Mouse (Mus musculus) liver, embryonic 16.5 days (tissue): Measurements from ENCODE around the gene Ccdc152. TPM values are rescaled to one million over a fixed set of nuclear protein-coding genes. Genes with fewer than 3 reads are reported as not detected.

Source experiments
- ATAC-seq: fragments of 200-750 bp; cut with Nextera tagmentation; 2 replicates; pipeline ENCODE4 v1.8.0; 2017; ENCODE audit warnings: low read depth, mild to moderate bottlenecking, moderate number of reproducible peaks, moderate library complexity
- H3K27ac ChIP-seq: fragments of 300-500 bp; sonication (generic); 2 replicates; pipeline ENCODE4 v1.5.1; 2014; ENCODE audit warnings: mild to moderate bottlenecking, low read length
- H3K27me3 ChIP-seq: fragments of 300-500 bp; sonication (generic); 2 replicates; pipeline ENCODE4 v1.6.1; 2014; ENCODE audit warnings: low read depth, low read length, mixed read lengths; ENCODE audit not compliant: control insufficient read depth, insufficient read depth
- H3K36me3 ChIP-seq: fragments of 300-500 bp; sonication (generic); 2 replicates; pipeline ENCODE4 v1.6.1; 2014; ENCODE audit warnings: mild to moderate bottlenecking; ENCODE audit not compliant: control insufficient read depth, insufficient read depth
- H3K4me1 ChIP-seq: fragments of 300-500 bp; sonication (generic); 2 replicates; pipeline ENCODE4 v1.6.1; 2014; ENCODE audit warnings: low read depth, low read length, mixed read lengths; ENCODE audit not compliant: control insufficient read depth
- H3K4me2 ChIP-seq: fragments of 300-500 bp; sonication (generic); 2 replicates; pipeline ENCODE4 v1.6.1; 2014; ENCODE audit warnings: low read depth, low read length, mixed read lengths
- H3K4me3 ChIP-seq: fragments of 300-500 bp; sonication (generic); 2 replicates; pipeline ENCODE4 v1.5.1; 2014; ENCODE audit warnings: low read depth, mild to moderate bottlenecking, low read length
- H3K9ac ChIP-seq: fragments of 300-500 bp; sonication (generic); 2 replicates; pipeline ENCODE4 v1.6.1; 2014; ENCODE audit warnings: low read depth, low read length
- H3K9me3 ChIP-seq: fragments of 300-500 bp; sonication (generic); replicated peaks from 2 replicates; pipeline ENCODE4 v1.6.1; 2016; ENCODE audit warnings: low read length; ENCODE audit not compliant: control insufficient read depth
- WGBS: fragments of 180-500 bp; shearing (Covaris S2); extraction: QIAGEN DNeasy Blood & Tissue Kit; methylation state at CpG from one replicate; pipeline ENCODE4 v1.1.7; 2014; ENCODE audit not compliant: insufficient replicate concordance; 5-methylcytosine and 5-hydroxymethylcytosine counted together
- polyA plus RNA-seq: library from polyadenylated mRNA; unstranded; fragments of >200 nt; fragmentation: Nextera tagmentation; extraction: Ambion mirVana; gene quantifications from 2 replicates; pipeline ENCODE4 v1.2.1, GENCODE M21; 2015

Gene Ccdc152
- polyA plus RNA-seq, 1 experiment from 2014 or later: 0.98 TPM

GRCm38 (mm10) chr15:3290435-3290834, 12.9 kb downstream of the Ccdc152 start:
- 65% methylated on average over 3 of the region's 3 CpGs for WGBS
- no peak overlapping the region for H3K4me2 ChIP-seq
- no peak overlapping the region for H3K9ac ChIP-seq
- no peaks in the 10 kb centered on the region for H3K9me3 ChIP-seq
- no peaks in the 10 kb centered on the region for H3K36me3 ChIP-seq
- H3K27ac ChIP-seq: no peak overlapping the region
- H3K4me1 ChIP-seq: no peaks in the 10 kb centered on the region
- H3K27me3 ChIP-seq: no peaks in the 10 kb centered on the region
- no peak for ATAC-seq
- no peak overlapping the region for H3K4me3 ChIP-seq

- H3K4me1 ChIP-seq: no peaks in the 10 kb centered on the region
- no peaks in the 10 kb centered on the region for H3K27me3 ChIP-seq
- H3K36me3 ChIP-seq: no peaks in the 10 kb centered on the region
- H3K4me3 ChIP-seq: no peak overlapping the region
- no peak overlapping the region for H3K4me2 ChIP-seq
- H3K9me3 ChIP-seq: no peaks in the 10 kb centered on the region
- no peak for ATAC-seq
- no peak overlapping the region for H3K9ac ChIP-seq
- no peak overlapping the region for H3K27ac ChIP-seq
Observed at GRCm38 (mm10) chr15:3286032-3286431, 17.3 kb downstream of the Ccdc152 start.

- ATAC-seq: peak; percentile 57
- Histone ChIP-seq H3K4me1 (no peaks in the 10 kb centered on the region), H3K27ac (no peak overlapping the region), H3K36me3 (peaks cover 5% of the 10 kb centered on the region), H3K9me3 (no peaks in the 10 kb centered on the region), H3K4me3 (no peak overlapping the region), H3K4me2 (no peak overlapping the region), H3K27me3 (no peaks in the 10 kb centered on the region), H3K9ac (no peak overlapping the region)
- 54% methylated on average over 1 of the region's 1 CpGs for WGBS
Observed at GRCm38 (mm10) chr15:3281737-3282136, 21.6 kb downstream of the Ccdc152 start.

GRCm38 (mm10) chr15:3281216-3281615, 22.1 kb downstream of the Ccdc152 start:
- H3K9ac ChIP-seq: no peak overlapping the region
- H3K27me3 ChIP-seq: no peaks in the 10 kb centered on the region
- no peak overlapping the region for H3K4me3 ChIP-seq
- peaks cover 5% of the 10 kb centered on the region for H3K36me3 ChIP-seq
- H3K9me3 ChIP-seq: no peaks in the 10 kb centered on the region
- H3K4me2 ChIP-seq: no peak overlapping the region
- no peak overlapping the region for H3K27ac ChIP-seq
- ATAC-seq: peak; percentile 49
- H3K4me1 ChIP-seq: no peaks in the 10 kb centered on the region

- Histone ChIP-seq H3K9me3 (no peaks in the 10 kb centered on the region), H3K27me3 (no peaks in the 10 kb centered on the region), H3K27ac (no peak overlapping the region), H3K4me1 (no peaks in the 10 kb centered on the region), H3K4me3 (no peak overlapping the region), H3K9ac (no peak overlapping the region), H3K36me3 (peaks cover 5% of the 10 kb centered on the region), H3K4me2 (no peak overlapping the region)
- ATAC-seq: no peak
- 67% methylated on average over 7 of the region's 7 CpGs for WGBS
Observed at GRCm38 (mm10) chr15:3279242-3279641, 24.1 kb downstream of the Ccdc152 start.

DNA sequence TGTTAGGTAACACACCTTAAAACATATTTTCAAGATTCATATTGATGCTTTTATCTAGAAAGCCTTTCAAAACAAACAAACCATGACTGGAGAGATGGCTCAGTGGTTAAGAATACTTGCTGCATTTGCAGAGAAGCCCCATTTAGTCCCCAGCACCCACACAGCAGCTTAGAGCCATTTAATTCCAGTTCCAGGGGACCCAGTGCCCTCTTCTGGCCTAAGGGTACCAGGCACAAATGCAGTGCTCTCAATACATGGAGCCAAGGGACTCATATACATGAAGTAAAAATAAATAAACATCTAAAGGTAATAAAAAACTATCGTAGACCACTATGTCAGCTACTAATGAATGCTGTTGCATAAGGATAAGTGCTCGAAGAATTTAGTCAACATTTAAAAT, 25.9 kb downstream of the Ccdc152 start:
- 63% methylated on average over 2 of the region's 2 CpGs for WGBS
- Histone ChIP-seq H3K4me1 (no peaks in the 10 kb centered on the region), H3K9me3 (no peaks in the 10 kb centered on the region), H3K27ac (no peak overlapping the region), H3K27me3 (no peaks in the 10 kb centered on the region), H3K9ac (no peak overlapping the region), H3K4me3 (no peak overlapping the region), H3K36me3 (peaks cover 5% of the 10 kb centered on the region), H3K4me2 (no peak overlapping the region)
- ATAC-seq: no peak

GRCm38 (mm10) chr15:3273191-3273590, 30.1 kb downstream of the Ccdc152 start:
- H3K4me1 ChIP-seq: no peaks in the 10 kb centered on the region; the same call in 1 of the 2 replicates
- no peaks in the 10 kb centered on the region for H3K9me3 ChIP-seq
- H3K27me3 ChIP-seq: no peaks in the 10 kb centered on the region
- H3K4me3 ChIP-seq: peak overlapping the region; percentile 59
- peak overlapping the region; percentile 55; the same call in 1 of the 2 replicates for H3K27ac ChIP-seq
- H3K9ac ChIP-seq: peak overlapping the region; percentile 48; the same call in 1 of the 2 replicates
- H3K4me2 ChIP-seq: peak overlapping the region; percentile 48
- 64% methylated on average over 1 of the region's 1 CpGs for WGBS
- ATAC-seq: no peak
- H3K36me3 ChIP-seq: no peaks in the 10 kb centered on the region; the same call in 1 of the 2 replicates

DNA sequence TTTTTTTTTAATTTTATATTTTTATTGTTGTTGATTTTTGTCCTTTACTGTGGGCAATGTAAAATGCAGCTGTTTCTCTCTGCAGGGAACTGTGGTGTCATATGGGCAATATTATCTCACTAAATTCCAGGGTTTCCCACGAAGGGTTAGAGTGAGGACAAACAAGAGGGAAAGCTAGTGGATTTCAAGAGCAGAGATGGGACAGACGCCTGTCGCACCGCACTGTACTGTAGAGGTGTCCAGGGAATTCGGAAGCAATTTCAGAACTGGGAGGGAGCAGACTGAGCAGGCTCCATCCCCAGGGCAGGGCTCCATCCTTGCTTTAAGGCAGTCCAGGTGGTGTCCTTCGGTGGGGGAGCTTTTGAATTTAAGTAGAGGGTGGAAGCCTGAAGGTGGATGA, 32.1 kb downstream of the Ccdc152 start:
- Histone ChIP-seq H3K9me3 (no peaks in the 10 kb centered on the region), H3K4me1 (no peaks in the 10 kb centered on the region; the same call in 1 of the 2 replicates), H3K9ac (peak overlapping the region; percentile 64), H3K27me3 (no peaks in the 10 kb centered on the region), H3K36me3 (no peaks in the 10 kb centered on the region), H3K27ac (peak overlapping the region; percentile 70), H3K4me2 (peak overlapping the region; percentile 40; the same call in 1 of the 2 replicates), H3K4me3 (peak overlapping the region; percentile 59)
- WGBS: 16% methylated on average over 6 of the region's 6 CpGs
- ATAC-seq: 0 out of 2 replicates have a peak, but pooled peaks have one; percentile 22

- no peaks in the 10 kb centered on the region for H3K36me3 ChIP-seq
- H3K9ac ChIP-seq: no peak overlapping the region
- peak overlapping the region; percentile 76 for H3K27ac ChIP-seq
- no peaks in the 10 kb centered on the region; the same call in 1 of the 2 replicates for H3K4me1 ChIP-seq
- H3K4me2 ChIP-seq: peak overlapping the region; percentile 40
- H3K4me3 ChIP-seq: peak overlapping the region; percentile 59
- H3K27me3 ChIP-seq: no peaks in the 10 kb centered on the region
- no peaks in the 10 kb centered on the region for H3K9me3 ChIP-seq
- peak; percentile 84 for ATAC-seq
- under 1% methylated on average over 12 of the region's 12 CpGs for WGBS
Observed at GRCm38 (mm10) chr15:3270646-3271077, 32.7 kb downstream of the Ccdc152 start.
